Mouse (Mus musculus): ENCODE data around the gene Sell. TPM values are rescaled to one million over a fixed set of nuclear protein-coding genes. Genes with fewer than 3 reads are reported as not detected.

The Sell gene
- total RNA-seq (2023), result 700 TPM

DNA sequence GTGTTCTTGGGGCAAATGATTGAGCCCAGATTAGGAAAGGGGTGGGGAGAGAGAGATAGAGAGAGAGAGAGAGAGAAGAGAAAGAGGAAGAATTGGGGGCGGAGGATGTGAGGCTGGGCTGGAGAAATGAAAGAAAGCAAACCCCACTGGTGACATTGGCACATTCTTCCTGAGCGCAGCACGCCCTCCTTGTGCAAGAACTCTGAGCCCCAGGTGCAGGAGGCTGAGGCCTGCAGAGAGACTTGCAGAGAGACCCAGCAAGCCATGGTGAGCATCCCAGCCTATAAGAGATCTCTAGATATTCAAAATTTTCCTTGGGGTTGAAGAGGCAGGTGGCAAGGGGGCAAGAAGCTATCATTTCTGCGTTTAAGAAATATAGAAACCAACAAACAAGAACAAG lies at the start of gene Sell:
Gene Sell, plus strand, starts transcription at position 58 of the 400 bp plus-strand sequence.

DNA sequence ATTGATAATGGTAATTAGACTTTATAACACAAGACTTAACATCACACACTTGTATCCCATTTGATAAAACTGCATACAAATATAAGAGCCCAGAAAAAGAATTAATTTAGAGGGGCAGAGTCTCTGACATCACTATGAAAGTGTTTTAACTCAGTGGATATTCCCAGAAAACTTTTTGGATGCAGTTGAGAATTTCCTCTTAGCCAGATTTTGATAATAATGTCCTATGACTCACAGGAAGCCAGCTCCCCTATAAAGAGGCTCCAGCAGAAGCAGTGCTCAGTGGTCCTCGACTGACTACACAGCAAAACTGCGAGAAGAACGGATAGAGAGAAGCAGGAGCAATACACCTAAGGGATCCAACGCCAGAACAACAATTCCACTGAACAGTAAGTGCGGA lies 13.8 kb upstream of the Sell start, which contains the start of gene Sele:
Gene Sele, plus strand, starts transcription at position 301 of the 400 bp plus-strand sequence.

DNA sequence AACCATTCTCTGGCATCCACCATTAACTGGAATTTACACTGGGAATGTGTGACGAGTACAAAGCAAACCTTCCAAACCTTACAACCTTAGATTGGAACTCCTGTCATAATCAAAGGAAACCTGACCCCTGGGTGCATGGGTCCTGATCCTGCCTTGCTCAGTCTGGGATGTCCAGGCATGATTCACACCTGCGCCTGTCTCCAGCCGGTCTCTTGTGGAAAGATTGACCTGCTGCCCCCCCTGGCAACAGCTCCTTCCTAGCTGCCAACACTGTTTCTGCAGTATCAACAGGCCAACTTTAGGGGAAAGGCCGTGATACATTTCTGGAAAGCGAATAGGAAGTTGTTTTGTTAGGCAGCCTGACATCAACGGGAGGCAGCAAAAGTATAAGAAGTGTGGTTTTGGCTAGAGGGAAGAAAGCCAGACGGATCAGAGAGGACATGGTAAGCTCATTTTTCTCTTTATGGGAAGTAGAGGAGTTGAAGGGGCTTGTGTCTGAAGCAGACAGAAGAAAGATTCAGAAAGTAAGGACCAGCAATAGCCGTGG lies 53.2 kb downstream of the Sell start, which contains the start of gene Selp:
Gene Selp, plus strand, starts transcription at position 318 of the 547 bp plus-strand sequence.

Other genes starting within 250 kb of the Sell start
- gene Scyl3, start 132.9 kb upstream of the Sell start, total RNA-seq (2023), result 39.6 TPM
- 2.7 TPM for gene BC055324, start 67.2 kb upstream of the Sell start, total RNA-seq (2023)
- gene Mettl18, start 67.1 kb upstream of the Sell start, total RNA-seq (2023), result 5.9 TPM
- gene Sele, start 13.7 kb upstream of the Sell start, total RNA-seq (2023), result not detected
- 1.7 TPM for gene Selp, start 53.3 kb downstream of the Sell start, total RNA-seq (2023)
- gene F5, start 89.9 kb downstream of the Sell start, total RNA-seq (2023), result 0.46 TPM
- 8.8 TPM for gene Slc19a2, start 187.1 kb downstream of the Sell start, total RNA-seq (2023)
- 4.5 TPM for gene Ccdc181, start 213.6 kb downstream of the Sell start, total RNA-seq (2023)
- gene Nme7, start 242.1 kb downstream of the Sell start, total RNA-seq (2023), result 9.4 TPM
- gene Blzf1, start 245.5 kb downstream of the Sell start, total RNA-seq (2023), result 21.3 TPM